Mouse (Mus musculus): ENCODE data around the gene Pole3. TPM values are rescaled to one million over a fixed set of nuclear protein-coding genes. Genes with fewer than 3 reads are reported as not detected.
"Not testable (repeated sequence)": the region's sequence is repeated elsewhere in the genome, so short reads cannot be mapped to it uniquely, and the experiment has no call there.

The Pole3 gene
- polyA plus RNA-seq, 1 experiment from 2014 or later, result 68.2 TPM

DNA sequence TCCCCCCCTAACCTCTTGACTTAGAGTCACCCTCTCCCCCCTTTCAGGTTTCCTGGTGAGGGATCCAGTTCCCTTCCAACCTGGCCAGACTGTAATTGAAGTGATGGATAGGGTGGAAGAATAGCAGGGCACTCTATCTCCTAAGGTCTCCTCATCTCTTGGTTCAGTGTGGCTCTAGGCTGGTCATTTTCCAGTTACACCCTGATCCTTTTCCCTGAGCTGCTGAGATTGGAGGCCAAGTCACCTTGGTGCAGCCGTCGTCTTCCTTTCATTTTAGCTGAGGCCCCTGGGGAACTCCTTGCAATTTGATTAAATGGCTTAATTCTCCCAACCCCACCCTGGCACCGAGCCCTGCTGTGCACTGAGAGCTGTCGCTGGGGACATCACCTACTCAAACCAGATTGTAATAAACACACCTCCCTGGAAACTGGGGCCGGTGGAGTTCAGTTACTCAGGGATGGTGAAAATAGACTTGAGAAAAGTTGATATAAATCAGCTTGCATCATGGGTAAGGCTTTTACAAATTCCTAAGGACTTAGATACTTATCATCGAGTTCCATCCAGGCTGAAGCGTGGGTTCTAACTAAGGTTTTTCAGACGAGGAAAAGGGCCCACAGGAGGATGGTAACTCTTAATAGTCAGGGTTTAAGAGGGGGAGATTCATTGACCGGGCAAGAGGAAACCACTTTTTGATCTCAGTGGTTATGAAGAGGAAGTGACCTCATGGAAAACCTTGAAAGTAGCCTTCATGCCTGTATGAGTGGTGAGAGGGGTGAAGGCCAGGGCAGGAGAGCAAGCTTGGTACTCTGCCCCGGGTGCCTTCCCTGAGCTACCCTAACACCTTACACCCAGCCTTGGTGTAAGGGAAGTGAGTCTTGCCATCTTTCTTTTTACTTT is 43.9 kb downstream of the Pole3 start:
- 46% methylated on average over 10 of the region's 10 CpGs for WGBS

GRCm38 (mm10) chr4:62479937-62480708 is 44.7 kb downstream of the Pole3 start, which contains the start of gene Bspry:
Gene Bspry, plus strand, starts transcription at chr4:62480053.
- Histone ChIP-seq H3K4me3 (peak within 1 kb of the TSS; percentile 44), H3K36me3 (no peaks in the 10 kb centered on the region), H3K9ac (peak within 1 kb of the TSS; percentile 39; the same call in 1 of the 2 replicates), H3K9me3 (no peaks in the 10 kb centered on the region), H3K4me1 (replicated peaks) (peaks cover 10% of the 10 kb centered on the region), H3K27ac (no peak within 1 kb of the TSS), H3K4me2 (peak within 1 kb of the TSS; percentile 73), H3K27me3 (peaks cover 56% of the 10 kb centered on the region)
- ATAC-seq (ENCODE audit: low FRiP score), result peak; percentile 72
- 3% methylated on average over 69 of the region's 71 CpGs for WGBS

More for the DNA sequence above, 43.9 kb downstream of the Pole3 start:
- Histone ChIP-seq H3K27me3 (peaks cover 55% of the 10 kb centered on the region), H3K9me3 (no peaks in the 10 kb centered on the region), H3K27ac (no peak overlapping the region), H3K4me1 (replicated peaks) (peaks cover 10% of the 10 kb centered on the region), H3K36me3 (no peaks in the 10 kb centered on the region), H3K4me3 (no peak overlapping the region), H3K9ac (no peak overlapping the region), H3K4me2 (no peak overlapping the region)
- peak; percentile 43; the same call in 1 of the 2 replicates for ATAC-seq (ENCODE audit: low FRiP score)

GRCm38 (mm10) chr4:62479593-62479936 is 45.3 kb downstream of the Pole3 start:
- H3K4me3 ChIP-seq, result peak overlapping the region; percentile 44
- not testable (repeated sequence) for ATAC-seq (ENCODE audit: low FRiP score); H3K9ac ChIP-seq; H3K36me3 ChIP-seq; H3K27ac ChIP-seq; H3K9me3 ChIP-seq
- H3K4me1 ChIP-seq (replicated peaks), result peaks cover 10% of the 10 kb centered on the region
- H3K4me2 ChIP-seq, result peak overlapping the region; percentile 73
- 15% methylated on average over 11 of the region's 11 CpGs for WGBS
- peaks cover 58% of the 10 kb centered on the region for H3K27me3 ChIP-seq

GRCm38 (mm10) chr4:62477542-62478244 is 47.2 kb downstream of the Pole3 start:
- no peak for ATAC-seq (ENCODE audit: low FRiP score)
- Histone ChIP-seq H3K9me3 (no peaks in the 10 kb centered on the region), H3K4me1 (replicated peaks) (peaks cover 10% of the 10 kb centered on the region), H3K27me3 (peaks cover 62% of the 10 kb centered on the region), H3K4me3 (no peak overlapping the region), H3K36me3 (no peaks in the 10 kb centered on the region), H3K27ac (no peak overlapping the region), H3K4me2 (no peak overlapping the region), H3K9ac (no peak overlapping the region)
- 91% methylated on average over 6 of the region's 6 CpGs for WGBS

DNA sequence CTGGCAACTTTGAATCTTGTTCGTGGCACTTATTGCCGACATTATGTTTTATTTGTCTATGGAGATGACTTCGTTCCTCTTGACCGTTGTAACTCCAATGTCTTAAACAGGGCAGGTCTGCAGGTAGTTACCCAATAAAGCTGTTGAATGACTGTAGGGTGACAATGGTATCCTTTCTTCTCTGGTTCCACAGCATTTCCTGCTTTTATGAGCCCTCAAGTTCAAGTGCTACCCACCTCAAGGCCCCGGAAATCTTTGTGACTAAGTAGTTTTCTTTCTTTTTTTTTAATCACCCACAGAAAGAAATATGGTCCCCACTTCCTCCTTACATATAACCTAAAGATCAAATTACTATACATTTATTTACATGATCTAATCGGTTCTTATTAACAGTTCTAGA is 49.1 kb downstream of the Pole3 start:
- H3K27ac ChIP-seq, result no peak overlapping the region
- no peaks in the 10 kb centered on the region for H3K9me3 ChIP-seq
- no peak overlapping the region for H3K9ac ChIP-seq
- no peak overlapping the region for H3K4me2 ChIP-seq
- no peak for ATAC-seq (ENCODE audit: low FRiP score)
- H3K36me3 ChIP-seq, result no peaks in the 10 kb centered on the region
- H3K4me1 ChIP-seq (replicated peaks), result peaks cover 9% of the 10 kb centered on the region
- H3K27me3 ChIP-seq, result peaks cover 44% of the 10 kb centered on the region
- H3K4me3 ChIP-seq, result no peak overlapping the region
- WGBS, result 91% methylated on average over 6 of the region's 6 CpGs

DNA sequence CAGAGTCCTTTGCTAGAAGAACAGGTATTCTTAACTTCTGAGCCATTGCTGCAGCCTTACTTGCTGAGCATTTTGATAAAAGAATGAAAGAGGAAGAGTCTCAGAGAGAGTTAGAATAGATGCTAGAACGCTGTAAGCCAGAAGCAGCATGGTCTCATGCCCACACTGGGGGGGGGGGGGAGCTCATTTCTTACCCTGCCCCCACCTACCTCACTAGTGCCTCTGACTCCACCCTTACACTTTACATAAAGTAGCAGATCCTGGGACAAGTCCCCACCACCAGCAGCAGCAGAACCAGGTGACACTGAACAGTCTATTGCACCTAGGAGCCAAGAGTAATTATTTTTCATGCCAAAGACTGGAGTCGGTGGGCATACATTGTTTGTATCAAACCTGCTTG is 49.7 kb downstream of the Pole3 start:
- Histone ChIP-seq H3K9ac (no peak overlapping the region), H3K27ac (no peak overlapping the region), H3K9me3 (no peaks in the 10 kb centered on the region), H3K4me2 (no peak overlapping the region), H3K36me3 (no peaks in the 10 kb centered on the region), H3K4me3 (no peak overlapping the region), H3K27me3 (peaks cover 37% of the 10 kb centered on the region), H3K4me1 (replicated peaks) (peaks cover 10% of the 10 kb centered on the region)
- 94% methylated on average over 2 of the region's 2 CpGs for WGBS
- no peak for ATAC-seq (ENCODE audit: low FRiP score)

Other genes starting within 250 kb of the Pole3 start
- 22.9 and 25.4 TPM in 2 replicates for gene Fkbp15, start 164.5 kb downstream of the Pole3 start, polyA plus RNA-seq (2015; fragmentation: Nextera tagmentation; extraction: Ambion mirVana)
- 40.1 and 44.2 TPM in 2 replicates for gene Slc31a1, start 164.3 kb downstream of the Pole3 start, polyA plus RNA-seq (2015; fragmentation: Nextera tagmentation; extraction: Ambion mirVana)
- 95.8 and 102 TPM in 2 replicates for gene Cdc26, start 116.4 kb downstream of the Pole3 start, polyA plus RNA-seq (2015; fragmentation: Nextera tagmentation; extraction: Ambion mirVana)
- 17.0 and 17.8 TPM in 2 replicates for gene Prpf4, start 116.3 kb downstream of the Pole3 start, polyA plus RNA-seq (2015; fragmentation: Nextera tagmentation; extraction: Ambion mirVana)
- not detected in 2 replicates for gene Rnf183, start 89.8 kb downstream of the Pole3 start, polyA plus RNA-seq (2015; fragmentation: Nextera tagmentation; extraction: Ambion mirVana)
- 8.8 and 9.0 TPM in 2 replicates for gene Wdr31, start 54.2 kb downstream of the Pole3 start, polyA plus RNA-seq (2015; fragmentation: Nextera tagmentation; extraction: Ambion mirVana)
- 0.43 and 0.95 TPM in 2 replicates for gene Bspry, start 45.0 kb downstream of the Pole3 start, polyA plus RNA-seq (2015; fragmentation: Nextera tagmentation; extraction: Ambion mirVana)
- 13.3 and 15.5 TPM in 2 replicates for gene Hdhd3, start 21.6 kb downstream of the Pole3 start, polyA plus RNA-seq (2015; fragmentation: Nextera tagmentation; extraction: Ambion mirVana)
- gene Alad, start 5.2 kb downstream of the Pole3 start, polyA plus RNA-seq (2015; fragmentation: Nextera tagmentation; extraction: Ambion mirVana), result 64.2 and 66.1 TPM in 2 replicates
- 0.55 and 0.82 TPM in 2 replicates for gene 4933430I17Rik, start 301 bp upstream of the Pole3 start, polyA plus RNA-seq (2015; fragmentation: Nextera tagmentation; extraction: Ambion mirVana)
- 65.3 and 71.0 TPM in 2 replicates for gene Rgs3, start 34.8 kb upstream of the Pole3 start, polyA plus RNA-seq (2015; fragmentation: Nextera tagmentation; extraction: Ambion mirVana)

Measured in hindbrain, embryonic 13.5 days (tissue).